Mouse (Mus musculus) lung, postnatal 0 days (tissue): ENCODE data around the gene Itga9.

ENCODE experiments used
- CTCF ChIP-seq: IDR thresholded peaks from 2 replicates; pipeline ENCODE4 v1.5.1; 2016; ENCODE audit warnings: antibody characterized with exemption, mild to moderate bottlenecking
- EP300 ChIP-seq: IDR thresholded peaks from 2 replicates; pipeline ENCODE4 v1.6.1; 2016; ENCODE audit warnings: antibody characterized with exemption, mild to moderate bottlenecking, control low read depth

GRCm38 (mm10) chr9:118812221-118812620, 205.7 kb downstream of the Itga9 start:
- TF ChIP-seq CTCF (no peak), EP300 (no peak)
